Mouse (Mus musculus) brain, embryonic 14.5 days (tissue): ENCODE results near the gene 9330161L09Rik. TPM values are rescaled to one million over a fixed set of nuclear protein-coding genes. Genes with fewer than 3 reads are reported as not detected.

Experiments
- DNase-seq: peaks from one replicate; pipeline ENCODE4 v3.0.0-alpha.2; 2011; ENCODE audit warnings: low read depth
- CTCF ChIP-seq: fragments of 200-500 bp; IDR thresholded peaks from 2 replicates; pipeline ENCODE4 v1.5.1; 2012; ENCODE audit warnings: inconsistent platforms, mild to moderate bottlenecking, moderate library complexity, borderline replicate concordance; ENCODE audit not compliant: insufficient read depth, insufficient read length; ENCODE audit errors: extremely low read depth
- POLR2A ChIP-seq: fragments of 200-500 bp; IDR thresholded peaks from 2 replicates; pipeline ENCODE4 v1.6.1; 2012; ENCODE audit warnings: mild to moderate bottlenecking, inconsistent platforms, borderline replicate concordance; ENCODE audit not compliant: poor library complexity, insufficient read depth, insufficient read length, severe bottlenecking; ENCODE audit errors: extremely low read depth
- polyA plus RNA-seq: library from polyadenylated mRNA; depleted of rRNA; stranded (reverse); fragments of >200 nt; gene quantifications from 2 replicates; pipeline ENCODE4 v1.2.3, GENCODE M21; 2012; rRNA removed

The 9330161L09Rik gene
- polyA plus RNA-seq, 1 experiment: 3.6 TPM

DNA sequence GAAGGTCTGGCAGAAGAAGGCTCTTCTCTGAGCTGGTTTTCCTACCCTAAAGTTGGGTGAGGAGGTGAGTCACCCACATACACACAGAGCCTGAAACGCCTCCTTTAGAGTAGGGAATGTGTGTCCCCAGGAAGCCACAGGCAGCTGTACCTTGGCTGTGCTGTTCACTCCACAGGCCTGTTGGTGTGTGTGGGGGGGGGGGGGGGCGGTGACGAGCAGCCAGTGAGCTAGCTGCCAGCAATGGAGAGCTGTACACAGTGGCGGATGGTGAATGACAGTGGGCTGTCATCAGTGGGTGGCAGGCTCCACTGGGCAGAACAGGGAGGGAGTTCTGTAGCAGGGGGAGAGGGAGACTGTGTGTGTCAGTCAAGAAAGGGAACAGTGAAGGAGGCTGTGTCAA lies 30.8 kb downstream of the 9330161L09Rik start:
- peak; percentile 36 for DNase-seq
- TF ChIP-seq POLR2A: no peak
- no peak for TF ChIP-seq CTCF

DNA sequence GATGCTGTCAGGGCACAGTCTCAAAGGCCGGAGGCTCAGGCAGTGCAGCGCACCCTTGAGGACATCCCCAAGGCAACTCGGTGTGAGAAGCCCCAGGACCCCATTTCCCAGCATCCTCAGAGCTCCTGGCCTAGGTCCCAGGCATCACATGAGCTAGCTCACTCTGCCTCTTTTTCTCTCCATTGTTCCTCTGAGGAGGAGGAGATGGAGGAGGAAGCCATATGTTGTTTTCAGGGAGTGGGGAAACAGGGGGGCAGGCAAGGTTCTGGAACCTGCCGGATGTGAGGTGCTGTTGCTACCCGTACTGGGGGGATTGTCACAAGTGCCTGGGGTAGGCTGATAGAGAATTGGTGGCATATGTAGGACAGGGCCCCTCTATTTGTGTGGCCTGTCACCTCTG lies 31.5 kb downstream of the 9330161L09Rik start:
- TF ChIP-seq POLR2A (no peak), CTCF (no peak)
- peak; percentile 82 for DNase-seq

DNA sequence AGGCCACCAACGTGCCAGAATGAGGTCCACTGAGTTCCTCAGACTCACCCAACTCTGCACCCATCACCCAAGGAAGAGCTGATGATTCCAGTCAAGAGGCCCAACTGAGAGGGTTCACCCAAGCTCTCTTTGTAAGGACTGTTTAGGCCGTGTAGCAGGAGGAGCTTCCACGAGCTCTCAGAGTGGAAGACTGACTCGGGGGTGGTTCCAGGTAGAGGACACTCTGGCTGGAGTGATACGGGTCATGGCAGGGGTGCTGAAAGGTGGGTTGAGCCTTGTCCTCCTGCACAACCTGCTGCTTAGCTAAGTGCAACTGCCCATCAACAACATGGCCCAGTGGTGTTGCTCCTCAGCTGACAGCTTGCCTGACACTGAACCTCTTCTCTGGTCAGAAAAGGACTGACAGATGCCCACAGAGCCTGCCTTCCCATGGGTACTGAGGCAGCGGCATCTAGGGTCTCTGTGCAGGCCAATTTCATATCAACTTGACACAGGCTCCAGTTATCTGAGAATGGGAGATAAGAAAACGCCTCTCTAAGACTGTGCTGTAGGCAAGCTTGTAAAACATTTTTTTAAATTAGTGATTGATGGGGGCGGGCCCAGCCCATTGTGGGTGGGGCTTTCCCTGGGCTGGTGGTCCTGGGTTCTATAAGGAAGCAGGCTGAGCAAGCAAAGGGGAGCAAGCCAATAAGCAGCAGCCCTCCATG lies 33.9 kb downstream of the 9330161L09Rik start:
- TF ChIP-seq CTCF (no peak), POLR2A (no peak)
- no peak for DNase-seq

DNA sequence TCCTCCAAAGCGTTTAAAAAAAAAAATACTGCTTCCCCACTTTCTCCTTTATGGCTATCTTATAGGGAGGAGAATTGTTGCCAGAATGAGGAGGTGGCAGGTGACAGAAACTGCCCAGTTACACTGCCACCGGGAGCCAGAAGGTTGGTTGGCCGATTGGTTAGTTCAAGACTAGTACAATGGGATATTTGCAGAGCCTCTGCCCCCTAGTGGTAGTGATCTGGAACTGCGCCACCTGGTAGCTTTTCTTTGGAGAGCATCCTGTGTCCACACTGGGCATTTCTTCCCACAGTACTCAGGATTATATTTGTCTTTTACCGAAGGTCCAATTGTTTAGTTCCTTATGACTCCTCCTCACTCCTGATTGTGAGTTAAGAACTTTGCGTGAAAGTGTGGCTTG lies 35.9 kb downstream of the 9330161L09Rik start:
- TF ChIP-seq POLR2A: no peak
- peak; percentile 80; the same call in 1 of the 2 replicates for TF ChIP-seq CTCF

DNA sequence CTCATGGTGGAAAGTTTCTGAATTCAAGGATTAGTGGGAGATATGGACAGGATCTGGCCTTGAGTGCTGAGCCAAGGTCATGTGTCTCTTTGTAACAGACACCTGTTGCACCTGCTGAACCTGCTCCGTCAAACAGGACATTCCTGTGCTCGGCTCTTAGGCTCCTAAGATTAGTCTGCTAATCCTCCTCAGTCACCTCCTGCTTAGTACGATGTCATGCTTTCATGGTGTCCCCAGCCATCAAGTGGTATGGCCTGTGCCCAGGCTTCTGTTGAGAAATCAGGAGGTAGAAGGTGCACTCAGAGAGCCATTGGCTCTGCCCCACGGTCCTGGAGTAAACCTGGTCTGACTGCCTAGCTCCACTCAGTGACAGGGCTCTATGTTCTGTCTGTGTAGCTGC lies 36.8 kb downstream of the 9330161L09Rik start:
- TF ChIP-seq POLR2A (no peak), CTCF (no peak)
- no peak for DNase-seq

More for the DNA sequence above, 35.9 kb downstream of the 9330161L09Rik start:
- peak; percentile 42 for DNase-seq

DNA sequence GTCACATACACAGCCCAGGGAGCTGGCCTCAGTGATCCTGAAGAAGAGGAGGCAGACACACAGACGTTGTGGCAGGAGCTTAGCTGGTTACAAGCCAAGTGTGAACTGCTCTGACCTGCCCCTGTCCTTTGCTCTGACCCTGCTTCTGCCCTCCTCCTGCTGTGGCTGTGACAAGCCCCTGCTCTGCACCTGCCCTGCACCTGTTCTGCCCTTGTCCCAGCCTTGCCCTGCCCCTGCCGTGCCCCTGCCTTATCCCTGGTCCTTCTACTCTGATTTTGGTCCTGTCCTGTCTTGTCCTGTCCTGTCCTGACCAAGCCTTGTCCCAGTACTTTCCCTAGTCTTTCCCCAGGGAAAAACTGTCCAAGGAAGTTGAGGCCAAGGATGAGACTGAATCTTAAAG lies 38.8 kb downstream of the 9330161L09Rik start:
- DNase-seq: no peak
- TF ChIP-seq POLR2A (no peak), CTCF (no peak)

DNA sequence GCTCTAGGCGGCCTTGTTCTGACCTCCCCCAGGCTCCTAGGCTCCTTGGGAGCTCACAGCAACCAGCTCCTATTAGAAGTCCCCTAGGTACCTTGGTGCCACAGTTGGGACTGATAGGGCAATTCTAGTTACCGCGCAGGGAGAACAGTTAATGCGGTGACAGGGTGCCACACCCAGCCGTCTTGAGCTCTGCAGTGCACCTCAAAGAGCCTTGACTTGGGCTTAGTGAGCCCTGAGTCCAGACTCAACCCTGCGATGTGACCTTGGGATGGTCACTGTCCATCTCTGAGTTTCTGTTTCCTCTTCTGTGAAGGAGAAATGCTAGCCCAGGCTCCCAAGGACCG lies 39.3 kb downstream of the 9330161L09Rik start:
- DNase-seq: no peak
- TF ChIP-seq CTCF (no peak), POLR2A (no peak)

DNA sequence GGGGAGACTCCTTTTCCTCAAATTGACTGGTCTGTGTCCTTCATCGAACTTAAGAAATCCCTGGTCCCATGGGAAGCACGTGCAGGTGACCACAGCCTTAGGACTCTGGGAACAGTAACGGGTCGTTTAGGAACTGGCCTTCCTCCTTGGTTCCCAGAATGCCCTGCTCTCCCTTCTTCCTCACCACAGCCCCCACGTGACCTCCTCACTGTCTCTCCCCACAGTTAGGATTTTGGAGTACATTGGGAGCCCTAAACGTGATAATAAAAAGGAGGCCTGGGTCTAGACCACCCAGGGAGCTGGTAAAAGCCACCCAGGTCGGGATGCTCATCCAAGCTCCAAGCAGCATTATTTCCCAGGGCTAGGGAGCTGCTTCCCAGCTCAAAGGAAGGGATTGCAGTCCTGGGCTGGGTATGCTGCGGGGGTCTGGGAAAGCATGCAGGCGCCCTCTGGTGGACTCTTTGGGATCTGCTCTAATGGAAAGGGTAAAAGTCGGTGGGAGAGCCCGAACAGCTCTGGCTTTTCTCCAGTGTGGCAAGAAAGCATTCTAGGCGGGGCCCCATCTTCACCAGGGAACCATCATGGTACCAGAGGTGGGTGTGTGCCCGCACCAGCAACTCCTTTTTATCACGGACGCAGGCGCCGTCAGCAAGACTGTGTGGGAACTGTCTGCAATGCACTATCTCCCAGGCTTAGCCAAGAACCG lies 39.8 kb downstream of the 9330161L09Rik start:
- TF ChIP-seq POLR2A (no peak), CTCF (peak; percentile 93)
- DNase-seq: peak; percentile 81

DNA sequence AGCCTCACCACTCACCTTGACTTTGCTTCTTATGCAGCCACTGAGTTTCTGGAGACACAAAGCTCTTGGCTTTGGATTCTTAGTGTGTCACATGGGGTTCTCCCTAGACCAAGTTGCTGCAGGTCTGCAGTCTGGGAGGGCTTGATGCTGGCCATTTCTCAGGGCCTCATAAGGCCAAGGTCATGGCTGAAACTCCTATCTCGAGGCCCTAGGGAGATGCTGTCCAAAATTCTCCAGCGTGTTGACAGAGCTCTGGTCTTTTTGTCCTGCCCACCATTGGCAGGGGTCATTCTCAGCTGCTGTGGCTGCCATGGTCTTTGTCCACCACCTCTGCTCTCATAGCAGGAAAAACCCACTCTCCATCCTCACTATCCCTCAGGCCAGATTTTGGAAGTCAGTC lies 40.4 kb downstream of the 9330161L09Rik start:
- no peak for DNase-seq
- TF ChIP-seq CTCF (no peak), POLR2A (no peak)

DNA sequence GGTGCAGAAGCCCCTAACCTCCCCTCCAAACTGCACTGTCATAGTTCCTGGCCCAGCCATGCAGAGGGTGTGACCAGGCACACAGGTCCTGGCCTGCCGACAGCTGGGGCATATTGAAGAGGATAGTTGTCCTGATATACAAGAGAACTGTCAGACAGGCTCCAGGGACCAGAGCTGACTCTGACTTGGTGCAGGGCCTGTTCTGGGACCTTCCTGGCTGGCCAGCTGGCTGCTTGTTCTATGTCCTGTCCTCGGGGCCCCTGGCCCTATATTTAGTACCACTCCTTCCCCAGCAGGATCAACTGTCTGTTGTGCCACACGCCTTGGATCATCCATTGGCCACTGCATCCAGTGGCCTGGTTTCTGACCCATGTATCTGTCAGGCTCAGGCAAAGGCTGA lies 45.3 kb downstream of the 9330161L09Rik start:
- DNase-seq: no peak
- TF ChIP-seq CTCF (no peak), POLR2A (no peak)

DNA sequence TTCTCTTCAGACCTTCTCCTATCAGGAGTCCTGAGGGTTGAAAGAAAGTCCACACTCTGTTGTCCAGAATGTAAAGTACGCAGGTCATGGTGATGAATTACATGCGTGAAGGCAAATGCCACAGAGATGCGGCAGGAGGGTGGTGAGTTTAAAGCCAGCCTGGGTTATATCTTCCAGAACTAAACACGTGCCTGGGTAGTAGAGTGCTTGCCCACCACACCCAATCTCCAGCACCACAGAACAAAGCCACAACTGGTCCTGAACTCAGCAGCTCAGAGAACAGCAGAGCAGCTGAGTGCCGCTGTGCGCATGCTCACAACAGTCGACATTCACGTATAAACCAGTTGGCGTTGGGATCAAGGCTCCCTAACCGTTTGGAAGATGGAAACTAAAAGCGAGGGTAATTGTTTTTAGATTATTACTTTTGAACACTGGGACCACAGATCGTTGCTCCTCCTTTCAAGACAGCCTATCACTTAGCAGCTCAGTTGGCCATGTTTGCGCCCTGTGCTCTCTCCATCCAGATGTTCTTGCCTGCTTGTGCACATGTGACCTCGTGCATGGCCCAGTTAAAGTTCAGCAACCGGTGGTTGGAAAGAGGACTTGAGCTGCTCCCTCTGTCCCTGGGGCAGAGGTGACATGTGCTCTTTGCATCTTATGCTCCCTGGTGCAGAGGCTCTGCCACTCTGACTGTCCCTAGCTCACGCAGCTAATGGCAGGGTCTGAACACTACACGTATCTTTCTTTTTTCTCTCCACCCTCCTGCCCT lies 45.9 kb downstream of the 9330161L09Rik start:
- no peak for DNase-seq
- TF ChIP-seq POLR2A: no peak
- no peak for TF ChIP-seq CTCF

DNA sequence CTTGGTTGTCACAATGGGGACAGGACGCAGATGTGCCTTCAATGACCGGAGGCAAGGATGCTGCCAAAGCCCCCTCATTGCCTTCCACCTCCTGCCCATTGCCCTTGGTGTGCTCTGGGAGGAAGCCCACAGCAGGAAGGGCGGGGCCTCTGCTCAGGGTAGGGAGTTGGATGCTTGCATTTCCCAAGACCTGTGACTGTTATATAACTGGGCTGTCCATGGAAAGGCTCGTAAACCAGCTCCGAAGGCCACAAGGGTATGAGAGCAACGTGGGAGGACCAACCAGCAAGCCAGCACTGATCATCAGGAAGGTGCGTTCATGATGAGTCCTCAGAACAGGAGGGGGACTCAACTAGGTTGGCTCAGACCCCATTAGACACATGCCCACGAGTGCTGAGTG lies 46.8 kb downstream of the 9330161L09Rik start:
- TF ChIP-seq POLR2A: no peak
- no peak for TF ChIP-seq CTCF

DNA sequence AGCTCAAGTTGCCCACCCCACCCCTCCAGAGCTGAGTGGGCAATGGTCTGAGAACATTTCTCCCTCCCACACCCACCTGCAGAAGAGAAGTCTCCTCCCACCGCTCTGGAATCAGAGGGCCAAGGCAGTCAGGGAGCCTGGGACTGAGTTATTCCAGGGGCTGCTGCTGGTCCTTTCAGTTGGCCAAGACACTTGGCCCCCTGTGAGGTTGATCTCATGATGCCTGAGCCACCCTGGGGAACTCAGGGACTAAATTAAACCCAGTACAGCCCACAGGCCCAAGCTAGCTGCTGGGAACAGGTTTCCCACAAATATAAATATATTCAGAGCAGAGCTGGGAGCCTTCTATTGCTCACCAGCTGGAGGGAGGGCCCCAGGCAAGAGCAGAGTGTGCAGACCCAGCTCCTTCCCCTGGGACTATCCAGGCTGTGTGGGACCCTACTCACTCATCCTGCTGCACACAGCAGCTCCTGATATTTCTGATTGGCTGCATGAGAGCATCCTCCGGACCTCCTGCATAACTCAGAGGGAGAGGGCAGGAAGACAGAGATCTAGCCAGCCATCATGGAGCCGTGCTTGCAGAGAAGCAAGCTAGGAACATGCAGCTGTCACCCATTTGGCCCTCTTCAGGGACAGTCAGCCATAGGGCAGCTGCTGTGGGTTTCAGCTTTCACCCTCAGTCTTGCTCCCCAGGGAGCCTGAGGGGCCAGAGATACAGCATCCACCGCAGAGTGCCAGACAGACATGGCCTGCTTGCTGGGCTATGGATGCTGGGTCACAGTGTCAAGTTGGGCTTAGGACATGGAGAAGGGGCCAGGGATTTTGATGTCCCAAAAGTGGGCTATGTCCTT lies 48.4 kb downstream of the 9330161L09Rik start:
- TF ChIP-seq POLR2A (no peak), CTCF (no peak)
- DNase-seq: no peak

More for the DNA sequence above, 46.8 kb downstream of the 9330161L09Rik start:
- no peak for DNase-seq

DNA sequence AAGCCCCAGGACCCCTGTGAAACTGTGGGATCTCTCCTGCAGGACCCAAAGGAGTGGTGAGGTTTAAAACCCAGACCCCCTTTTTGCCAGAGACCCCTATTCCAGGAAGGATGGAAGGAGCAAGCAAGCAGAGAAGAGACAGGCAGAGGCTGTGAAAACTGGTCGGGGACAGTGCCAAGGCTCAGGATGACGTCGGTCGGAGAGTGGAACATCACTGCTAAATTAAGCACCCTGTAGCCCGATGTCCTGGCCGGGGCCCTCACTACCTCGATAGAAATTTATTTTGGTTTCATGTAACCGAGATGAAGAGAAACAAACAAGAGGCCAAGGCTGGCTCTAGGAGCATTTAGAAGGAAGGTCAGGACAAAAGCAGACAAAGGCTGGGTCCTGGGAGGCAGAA lies 49.4 kb downstream of the 9330161L09Rik start:
- no peak for DNase-seq
- TF ChIP-seq POLR2A: no peak
- TF ChIP-seq CTCF: no peak

Other genes with a start within 250 kb of the 9330161L09Rik start
- 2.3 and 2.6 TPM in 2 replicates for gene Prima1, start 165.7 kb downstream of the 9330161L09Rik start, polyA plus RNA-seq
- gene Fam181a, start 96.8 kb downstream of the 9330161L09Rik start, polyA plus RNA-seq: 12.3 and 16.0 TPM in 2 replicates
- 1.2 and 1.3 TPM in 2 replicates for gene Asb2, start 51.8 kb downstream of the 9330161L09Rik start, polyA plus RNA-seq
- 17.7 and 18.0 TPM in 2 replicates for gene Otub2, start 19.1 kb downstream of the 9330161L09Rik start, polyA plus RNA-seq
- gene Ddx24, start 18.0 kb upstream of the 9330161L09Rik start, polyA plus RNA-seq: 65.2 and 82.8 TPM in 2 replicates
- 10.6 and 11.2 TPM in 2 replicates for gene Ifi27, start 26.4 kb upstream of the 9330161L09Rik start, polyA plus RNA-seq
- gene Ifi27l2a, start 35.9 kb upstream of the 9330161L09Rik start, polyA plus RNA-seq: 5.1 and 7.3 TPM in 2 replicates
- gene Ifi27l2b, start 49.4 kb upstream of the 9330161L09Rik start, polyA plus RNA-seq: not detected in 2 replicates
- gene Ppp4r4, start 124.5 kb upstream of the 9330161L09Rik start, polyA plus RNA-seq: 3.6 and 3.7 TPM in 2 replicates
- gene Serpina10, start 223.6 kb upstream of the 9330161L09Rik start, polyA plus RNA-seq: not detected in 2 replicates
- gene Serpina6, start 249.4 kb upstream of the 9330161L09Rik start, polyA plus RNA-seq: 0.26 TPM in 1 of 2 replicates, not detected in the other